Comparison of ENCODE assay signal across 29 mouse cellular contexts in the genomic region with DNA sequence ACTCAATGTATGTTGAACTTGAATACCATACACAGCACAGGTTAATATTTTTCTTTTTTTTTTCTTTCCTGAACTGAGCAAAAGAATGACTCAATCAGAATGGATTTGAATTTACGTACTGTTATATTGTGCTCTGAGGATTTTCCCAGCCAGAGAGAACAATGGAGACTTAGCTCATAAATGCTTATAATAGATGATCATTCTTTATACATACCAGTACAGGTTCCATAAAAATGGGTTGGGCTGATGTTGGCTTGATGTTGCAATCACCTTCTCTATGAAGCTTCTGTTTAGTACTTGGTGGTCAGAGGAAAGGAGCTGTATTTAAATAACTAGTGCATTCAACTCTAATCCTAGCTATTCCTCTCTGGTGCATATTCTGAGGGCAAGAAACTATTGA.
"Had no signal": no experiment of that assay in that cellular context is flagged by ENCODE, and none has a peak within 500 bp of the region (broad histone marks: within the 10 kb centered on the region; RNA-seq: fewer than 3 reads in every experiment).

No protein-coding gene starts in this region.

- H3K27ac ChIP-seq: embryonic facial prominence, embryonic 10.5 days; embryonic facial prominence, embryonic 12.5 days; embryonic facial prominence, embryonic 13.5 days; embryonic facial prominence, embryonic 15.5 days; forebrain, embryonic 10.5 days; forebrain, embryonic 12.5 days; forebrain, embryonic 13.5 days; forebrain, embryonic 15.5 days had no signal

- H3K4me2 ChIP-seq: embryonic facial prominence, embryonic 12.5 days; embryonic facial prominence, embryonic 13.5 days; embryonic facial prominence, embryonic 15.5 days; forebrain, embryonic 12.5 days; forebrain, embryonic 13.5 days; forebrain, embryonic 15.5 days had no signal

- H3K27me3 ChIP-seq: embryonic facial prominence, embryonic 12.5 days; embryonic facial prominence, embryonic 13.5 days; embryonic facial prominence, embryonic 15.5 days; forebrain, embryonic 12.5 days; forebrain, embryonic 13.5 days; forebrain, embryonic 15.5 days had no signal

- H3K9ac ChIP-seq: embryonic facial prominence, embryonic 12.5 days; embryonic facial prominence, embryonic 13.5 days; embryonic facial prominence, embryonic 15.5 days; forebrain, embryonic 12.5 days; forebrain, embryonic 13.5 days; forebrain, embryonic 15.5 days; forebrain, postnatal 0 days had no signal

- H3K9me3 ChIP-seq: embryonic facial prominence, embryonic 12.5 days; embryonic facial prominence, embryonic 15.5 days; forebrain, embryonic 13.5 days; forebrain, embryonic 15.5 days had no signal

- DNase-seq: cerebellum, adult 18-20 months; cerebellum, adult 2 months; cerebellum, adult 8-10 months; cerebellum, adult 9-10 months; cerebellum, adult 9-11 months; cerebellum, postnatal 10 days; cerebellum, postnatal 14 days; cerebellum, postnatal 25 days; cerebellum, postnatal 36 days; embryo, embryonic 11 days; forebrain, postnatal 0 days; gastrocnemius, adult 2 months; gastrocnemius, postnatal 10 days; gastrocnemius, postnatal 14 days; gastrocnemius, postnatal 25 days; gastrocnemius, postnatal 36 days; heart, adult 11 months; heart, adult 18-20 months had no signal

- H3K4me3 ChIP-seq: embryonic facial prominence, embryonic 10.5 days; embryonic facial prominence, embryonic 12.5 days; embryonic facial prominence, embryonic 13.5 days; embryonic facial prominence, embryonic 15.5 days; erythroblast, embryonic 14.5 days; forebrain, embryonic 10.5 days; forebrain, embryonic 12.5 days; forebrain, embryonic 13.5 days; forebrain, embryonic 15.5 days; gastrocnemius, adult 2 months had no signal

- ATAC-seq: forebrain, embryonic 13.5 days; forebrain, embryonic 14.5 days; forebrain, embryonic 15.5 days; forebrain, embryonic 16.5 days; forebrain, postnatal 0 days had no signal

- H3K36me3 ChIP-seq: embryonic facial prominence, embryonic 10.5 days; embryonic facial prominence, embryonic 12.5 days; embryonic facial prominence, embryonic 13.5 days; embryonic facial prominence, embryonic 15.5 days; forebrain, embryonic 10.5 days; forebrain, embryonic 12.5 days; forebrain, embryonic 15.5 days had no signal

- H3K4me1 ChIP-seq: embryonic facial prominence, embryonic 12.5 days; embryonic facial prominence, embryonic 15.5 days had no signal
